In genomic region chr9:13826832-13827405, GRCm38 (mm10) we compare ENCODE assay signal across 8 mouse cellular contexts. TPM values are rescaled to one million over a fixed set of nuclear protein-coding genes. Genes with fewer than 3 reads are reported as not detected.
DNase-seq lines count a peak whose midpoint lies in the region; ATAC-seq and TF ChIP-seq lines count a peak whose summit lies in the region.

TSS of gene Cep57 (minus strand) at chr9:13827107.

- no peaks in the 10 kb centered on the region for H3K9me3 ChIP-seq in erythroblast, embryonic 14.5 days (ENCODE audit: control insufficient read depth, low read length)
- no peaks in the 10 kb centered on the region for H3K9me3 ChIP-seq in heart, embryonic 11.5 days (replicated peaks; ENCODE audit: control insufficient read depth, low read length)
- no peaks in the 10 kb centered on the region for H3K9me3 ChIP-seq in kidney, embryonic 16.5 days (ENCODE audit: low read length)

- peaks cover 37% of the 10 kb centered on the region for H3K4me1 ChIP-seq in erythroblast, embryonic 14.5 days (ENCODE audit: control insufficient read depth)
- peaks cover 11% of the 10 kb centered on the region for H3K4me1 ChIP-seq in heart, embryonic 11.5 days (ENCODE audit: control insufficient read depth, insufficient read depth, low read length)
- H3K4me1 ChIP-seq in kidney, embryonic 16.5 days (ENCODE audit: insufficient read depth, low read length) = peaks cover 26% of the 10 kb centered on the region
- H3K4me1 ChIP-seq in liver, adult 2 months (ENCODE audit: control insufficient read depth, insufficient read depth, low read length) = peaks cover 1% of the 10 kb centered on the region; the same call in 1 of the 2 replicates

- whole genome bisulfite sequencing in heart, embryonic 11.5 days (ENCODE audit: insufficient replicate concordance) = under 1% methylated on average over 44 of the region's 44 CpGs
- WGBS in kidney, embryonic 16.5 days = under 1% methylated on average over 44 of the region's 44 CpGs
- WGBS in liver, adult 2 months = under 1% methylated on average over 44 of the region's 44 CpGs

- H3K4me3 ChIP-seq in C2C12 (ENCODE audit: insufficient read depth, poor library complexity, severe bottlenecking) (peak within 1 kb of the TSS; percentile 82), myocyte (peak within 1 kb of the TSS; percentile 93)
- peak within 1 kb of the TSS; percentile 80 for H3K4me3 ChIP-seq in erythroblast, embryonic 14.5 days (replicated peaks)
- H3K4me3 ChIP-seq in heart, embryonic 11.5 days (ENCODE audit: low read depth, low read length) = peak within 1 kb of the TSS; percentile 90
- H3K4me3 ChIP-seq in kidney, embryonic 16.5 days (ENCODE audit: low read length) = peak within 1 kb of the TSS; percentile 85
- peak within 1 kb of the TSS; percentile 93 for H3K4me3 ChIP-seq in liver, adult 2 months (ENCODE audit: insufficient read depth, low read depth, low read length)

- no peak for TF ChIP-seq CTCF in C2C12 (IDR thresholded peaks at IDR 0.05; ENCODE audit: control insufficient read depth, insufficient read depth, insufficient read length)
- TF ChIP-seq CTCF in brain, embryonic 14.5 days (IDR thresholded peaks at IDR 0.05; ENCODE audit: borderline replicate concordance, extremely low read depth, insufficient read depth, insufficient read length) = no peak
- TF ChIP-seq CTCF in liver, adult 2 months (IDR thresholded peaks at IDR 0.05; ENCODE audit: low read depth, low read length) = no peak

- peaks cover 49% of the 10 kb centered on the region for H3K36me3 ChIP-seq in C2C12 (ENCODE audit: control insufficient read depth, insufficient read depth)
- H3K36me3 ChIP-seq in erythroblast, embryonic 14.5 days (ENCODE audit: control insufficient read depth) = peaks cover 63% of the 10 kb centered on the region
- peaks cover 6% of the 10 kb centered on the region; the same call in 1 of the 2 replicates for H3K36me3 ChIP-seq in heart, embryonic 11.5 days (ENCODE audit: control insufficient read depth, insufficient read depth, low read length)
- peaks cover 14% of the 10 kb centered on the region for H3K36me3 ChIP-seq in kidney, embryonic 16.5 days (ENCODE audit: insufficient read depth, low read length)
- peaks cover 12% of the 10 kb centered on the region for H3K36me3 ChIP-seq in liver, adult 2 months (ENCODE audit: control insufficient read depth, insufficient read depth, low read length)
- peaks cover 15% of the 10 kb centered on the region for H3K36me3 ChIP-seq in myocyte (ENCODE audit: control insufficient read depth, insufficient read depth)
- peaks cover under 1% of the 10 kb centered on the region for H3K36me3 ChIP-seq in splenic B cell, adult 2 months (ENCODE audit: control insufficient read depth, insufficient read depth, low read length, poor library complexity, severe bottlenecking)

- H3K4me2 ChIP-seq in heart, embryonic 11.5 days = peak within 1 kb of the TSS; percentile 82
- H3K4me2 ChIP-seq in kidney, embryonic 16.5 days (replicated peaks; ENCODE audit: low read depth, low read length) = peak within 1 kb of the TSS; percentile 87
- peak within 1 kb of the TSS; percentile 87 for H3K4me2 ChIP-seq in myocyte (ENCODE audit: low read depth)

- peak; percentile 18; the same call in 1 of the 2 replicates for TF ChIP-seq POLR2A in brain, embryonic 14.5 days (IDR thresholded peaks at IDR 0.05; ENCODE audit: borderline replicate concordance, extremely low read depth, insufficient read depth, insufficient read length, poor library complexity, severe bottlenecking)
- peak; percentile 52 for TF ChIP-seq POLR2A in liver, adult 2 months (IDR thresholded peaks at IDR 0.05; ENCODE audit: extremely low read depth, insufficient read depth, low read length)
- TF ChIP-seq POLR2A in myocyte (IDR thresholded peaks at IDR 0.05; ENCODE audit: insufficient read length, low read depth) = peak; percentile 73

- H3ac ChIP-seq in C2C12 (ENCODE audit: control insufficient read depth, insufficient read length, low read depth) (peak within 1 kb of the TSS; percentile 98), myocyte (ENCODE audit: control insufficient read depth, insufficient read length) (peak within 1 kb of the TSS; percentile 39)

- DNase-seq in brain, embryonic 14.5 days (ENCODE audit: low read depth) = peak; percentile 100
- peak; percentile 97 for DNase-seq in liver, adult 2 months (ENCODE audit: extremely low read depth, low read depth, low spot score)
- peak; percentile 97 for DNase-seq in splenic B cell, adult 2 months (ENCODE audit: low read depth, low spot score)

- peaks cover 75% of the 10 kb centered on the region for H3K79me2 ChIP-seq in C2C12 (ENCODE audit: control insufficient read depth, insufficient read depth)
- peaks cover 7% of the 10 kb centered on the region for H3K79me2 ChIP-seq in liver, adult 2 months (ENCODE audit: control insufficient read depth, insufficient read depth, low read length)
- H3K79me2 ChIP-seq in myocyte (ENCODE audit: control insufficient read depth, insufficient read depth) = peaks cover 60% of the 10 kb centered on the region

- H3K9ac ChIP-seq in heart, embryonic 11.5 days (ENCODE audit: low read depth, low read length) = peak within 1 kb of the TSS; percentile 98
- peak within 1 kb of the TSS; percentile 97 for H3K9ac ChIP-seq in kidney, embryonic 16.5 days (replicated peaks; ENCODE audit: low read length)
- peak within 1 kb of the TSS; percentile 93 for H3K9ac ChIP-seq in liver, adult 2 months (ENCODE audit: low read depth, low read length)

- peak; percentile 90 for ATAC-seq in heart, embryonic 11.5 days (replicated peaks; ENCODE audit: insufficient number of reproducible peaks, low FRiP score, low TSS enrichment)
- ATAC-seq in kidney, embryonic 16.5 days (ENCODE audit: low FRiP score, low TSS enrichment) = peak; percentile 94

- H3K79me3 ChIP-seq in C2C12 (ENCODE audit: low read depth) = peaks cover 64% of the 10 kb centered on the region

- H3K27ac ChIP-seq in heart, embryonic 11.5 days (ENCODE audit: low read depth, low read length) = peak within 1 kb of the TSS; percentile 99
- H3K27ac ChIP-seq in kidney, embryonic 16.5 days (ENCODE audit: low read length) = peak within 1 kb of the TSS; percentile 99
- H3K27ac ChIP-seq in liver, adult 2 months (replicated peaks; ENCODE audit: insufficient read depth, low read depth, low read length) = peak within 1 kb of the TSS; percentile 82

- H3K27me3 ChIP-seq in C2C12 (ENCODE audit: control insufficient read depth, insufficient read depth, insufficient read length) = no peaks in the 10 kb centered on the region
- no peaks in the 10 kb centered on the region for H3K27me3 ChIP-seq in erythroblast, embryonic 14.5 days (ENCODE audit: control insufficient read depth)
- no peaks in the 10 kb centered on the region for H3K27me3 ChIP-seq in heart, embryonic 11.5 days (ENCODE audit: control insufficient read depth, insufficient read depth, low read length)
- no peaks in the 10 kb centered on the region for H3K27me3 ChIP-seq in kidney, embryonic 16.5 days (ENCODE audit: insufficient read depth, low read length)
- no peaks in the 10 kb centered on the region for H3K27me3 ChIP-seq in liver, adult 2 months (ENCODE audit: control insufficient read depth, insufficient read depth, low read length)
- H3K27me3 ChIP-seq in myocyte (ENCODE audit: control insufficient read depth, insufficient read depth, insufficient read length) = no peaks in the 10 kb centered on the region
- H3K27me3 ChIP-seq in splenic B cell, adult 2 months (ENCODE audit: control insufficient read depth, insufficient read depth, low read length, poor library complexity, severe bottlenecking) = no peaks in the 10 kb centered on the region

TF ChIP-seq in C2C12, 6 proteins besides CTCF, POLR2A, EP300 and RAD21:
- TF ChIP-seq MAX (IDR thresholded peaks at IDR 0.05) (no peak), FOSL1 (IDR thresholded peaks at IDR 0.05; ENCODE audit: insufficient read depth, low read length, poor library complexity, severe bottlenecking) (no peak), CEBPB (IDR thresholded peaks at IDR 0.05; ENCODE audit: low read depth) (no peak), MYOD1 (IDR thresholded peaks at IDR 0.05; ENCODE audit: control insufficient read depth, insufficient read length, low read depth) (no peak), USF1 (IDR thresholded peaks at IDR 0.05; ENCODE audit: low read depth) (no peak), MYOG (IDR thresholded peaks at IDR 0.05; ENCODE audit: control insufficient read depth, extremely low read depth, insufficient read length) (no peak)

TF ChIP-seq in myocyte, 11 proteins besides CTCF, POLR2A, EP300 and RAD21:
- peak; percentile 23 for TF ChIP-seq E2F4 (IDR thresholded peaks at IDR 0.05; ENCODE audit: insufficient read depth)
- no peak for TF ChIP-seq REST (IDR thresholded peaks at IDR 0.05; ENCODE audit: insufficient read depth, insufficient read length)
- peak; percentile 24 for TF ChIP-seq POLR2AphosphoS2 (IDR thresholded peaks at IDR 0.05; ENCODE audit: insufficient read length, low read depth)

RNA-seq across cellular contexts. Expression of gene Cep57, which starts in this region (rescaled TPM):
- polyA plus RNA-seq in C2C12 (2012; fragmentation: generic; extraction: Trizol) = 8.6 TPM
- polyA plus RNA-seq in brain, embryonic 14.5 days (2012; rRNA removed) = 34.7 and 40.4 TPM in 2 replicates
- 1.5 TPM in 2 replicates for polyA plus RNA-seq in erythroblast, embryonic 14.5 days (2012)
- 40.1 and 45.2 TPM in 2 replicates for polyA plus RNA-seq in heart, embryonic 11.5 days (2014; fragmentation: Nextera tagmentation; extraction: Ambion mirVana)
- polyA plus RNA-seq in kidney, embryonic 16.5 days (2015; fragmentation: Nextera tagmentation; extraction: Ambion mirVana) = 52.2 and 55.3 TPM in 2 replicates
- 13.0 and 15.6 TPM in 2 replicates for total RNA-seq in liver, adult 2 months (2014; rRNA removed)
- polyA plus RNA-seq in liver, adult 2 months (2012; rRNA removed) = 3.3 and 3.5 TPM in 2 replicates
- 4.9 TPM for polyA plus RNA-seq in myocyte (2012; fragmentation: generic; extraction: Trizol)

Comparison
In these comparisons a context has a peak if more than half of its experiments do, and no peak if none do; other contexts are left out.
1. Peak in every context shown above with its lines: DNase-seq, ATAC-seq, H3K4me3 ChIP-seq and H3K27ac ChIP-seq.
2. POLR2A ChIP-seq: peak in every context shown above with its lines; median percentile 73 in myocyte; 52 in liver, adult 2 months; 18 in brain, embryonic 14.5 days.